Mouse (Mus musculus) lung, adult 18-20 months (tissue): ENCODE data around the gene Asprv1.

Source experiments
- DNase-seq, 2 experiments: peaks; one replicate each; pipeline ENCODE4 v3.0.0; 2022; ENCODE audit warnings: mixed read lengths in 2 of 2

The Asprv1 gene

GRCm38 (mm10) chr6:86668580-86669239 is 40.7 kb downstream of the Asprv1 start, which contains the start of gene Mxd1:
Gene Mxd1, minus strand, starts transcription at chr6:86669161.
- DNase-seq = no peak

GRCm38 (mm10) chr6:86669240-86669727 is 41.3 kb downstream of the Asprv1 start:
- DNase-seq = peak; percentile 100

GRCm38 (mm10) chr6:86670873-86671272 is 42.9 kb downstream of the Asprv1 start:
- peak; percentile 45 to 72 for DNase-seq

- DNase-seq = no peak
These were observed 50.4 kb downstream of the Asprv1 start for GRCm38 (mm10) chr6:86678341-86678740.
